Mouse (Mus musculus) layer of hippocampus, adult 18-20 months (tissue): ENCODE measurements around the gene Tnni2. TPM values are rescaled to one million over a fixed set of nuclear protein-coding genes. Genes with fewer than 3 reads are reported as not detected.

Experiments
- DNase-seq, 2 experiments: peaks; one replicate each; pipeline ENCODE4 v3.0.0; 2022; ENCODE audit warnings: low spot score in 2 of 2
- total RNA-seq, 2 experiments: library from RNA; stranded (reverse); gene quantifications; 2 replicates each; pipeline ENCODE4 v1.2.3; 2021

Gene Tnni2
- total RNA-seq, 2 experiments from 2014 or later, result 1.2 TPM; not detected in 1

DNA sequence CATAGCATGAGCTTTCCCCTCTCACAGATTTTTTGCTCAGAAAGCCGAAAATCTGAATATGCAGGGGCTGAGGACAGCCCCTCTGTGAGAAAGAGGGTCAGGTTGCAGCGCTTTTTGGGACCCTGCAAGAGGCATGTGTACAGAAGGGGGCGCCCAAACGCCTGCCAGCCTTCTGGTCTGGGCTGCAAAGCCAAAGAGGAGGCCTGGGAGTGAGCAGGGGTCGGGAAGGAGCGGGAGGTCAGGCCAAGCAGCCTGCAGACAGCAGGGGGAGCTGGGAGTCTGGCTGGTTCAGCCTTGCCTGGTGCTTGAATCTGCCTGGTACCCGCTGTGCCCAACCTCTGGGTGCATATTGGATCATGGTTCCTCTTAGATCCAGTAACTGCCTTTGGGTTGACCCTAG, 13.4 kb upstream of the Tnni2 start:
- DNase-seq, result no peak

DNA sequence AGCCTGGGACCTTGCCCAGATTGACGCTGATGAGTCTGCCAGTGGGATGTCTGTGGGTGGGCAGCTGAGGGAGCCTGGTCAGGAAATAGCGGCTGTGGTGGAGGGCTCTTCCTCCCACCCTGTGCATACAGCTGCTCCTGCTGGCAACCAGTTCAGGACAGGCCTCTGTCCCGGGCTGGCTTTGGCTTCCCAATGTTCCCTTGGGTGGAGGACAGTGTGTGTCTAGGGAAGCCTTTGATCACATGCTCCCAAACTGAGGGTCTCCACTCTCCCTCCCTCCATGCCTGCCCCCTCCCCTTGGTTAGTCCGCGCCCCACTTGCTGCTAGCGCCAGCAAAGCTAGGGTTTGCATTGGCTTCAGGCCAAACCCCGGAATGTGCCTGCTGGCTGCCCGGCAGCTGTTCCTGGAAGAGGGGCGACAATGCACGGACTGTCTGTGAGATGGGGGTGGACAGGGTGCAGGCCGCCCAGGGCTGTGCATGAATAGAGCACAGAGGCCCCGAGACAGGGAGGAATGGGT, 11.4 kb upstream of the Tnni2 start:
- DNase-seq, result peak; percentile 18 to 38

DNA sequence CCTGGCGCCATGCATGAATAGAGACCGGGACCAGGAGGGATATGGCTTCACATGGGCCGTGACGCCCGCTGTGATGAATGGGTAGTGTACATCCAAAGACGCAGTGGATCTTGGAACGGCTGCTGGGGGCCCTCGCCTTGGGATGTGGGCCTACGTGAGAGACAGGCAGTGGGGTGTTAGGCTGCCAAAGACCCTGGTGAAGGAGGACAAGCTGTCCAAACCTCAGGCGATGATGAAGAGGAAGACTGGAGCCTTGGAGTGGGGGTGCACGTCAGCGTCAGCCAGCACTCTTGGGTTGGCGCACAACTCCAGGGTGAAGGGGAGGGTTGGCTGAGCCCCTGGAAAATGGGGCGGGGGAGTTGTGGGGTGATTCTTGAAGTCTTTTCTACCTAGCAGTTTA, 10.5 kb upstream of the Tnni2 start:
- no peak for DNase-seq

DNA sequence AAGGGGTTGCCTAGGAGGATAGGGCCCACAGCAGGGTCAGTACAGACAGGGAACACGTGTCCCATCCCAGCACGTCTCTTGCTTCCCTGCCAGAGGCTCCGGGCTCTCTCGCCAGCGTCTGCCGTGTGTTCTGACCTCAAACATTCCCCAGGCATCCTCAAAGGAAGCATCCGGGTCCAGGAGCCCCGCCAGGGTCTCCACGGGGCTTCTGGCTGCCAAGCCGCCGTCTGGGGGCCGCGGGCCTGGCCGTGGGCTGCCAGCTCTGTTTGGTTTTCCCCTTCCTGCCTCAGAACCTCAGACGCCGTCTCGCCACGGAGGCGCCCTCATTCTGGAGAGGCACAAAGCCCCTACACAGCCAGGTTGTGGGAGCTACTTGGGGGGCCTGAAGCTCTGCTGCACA, 8.0 kb upstream of the Tnni2 start:
- DNase-seq, result no peak

DNA sequence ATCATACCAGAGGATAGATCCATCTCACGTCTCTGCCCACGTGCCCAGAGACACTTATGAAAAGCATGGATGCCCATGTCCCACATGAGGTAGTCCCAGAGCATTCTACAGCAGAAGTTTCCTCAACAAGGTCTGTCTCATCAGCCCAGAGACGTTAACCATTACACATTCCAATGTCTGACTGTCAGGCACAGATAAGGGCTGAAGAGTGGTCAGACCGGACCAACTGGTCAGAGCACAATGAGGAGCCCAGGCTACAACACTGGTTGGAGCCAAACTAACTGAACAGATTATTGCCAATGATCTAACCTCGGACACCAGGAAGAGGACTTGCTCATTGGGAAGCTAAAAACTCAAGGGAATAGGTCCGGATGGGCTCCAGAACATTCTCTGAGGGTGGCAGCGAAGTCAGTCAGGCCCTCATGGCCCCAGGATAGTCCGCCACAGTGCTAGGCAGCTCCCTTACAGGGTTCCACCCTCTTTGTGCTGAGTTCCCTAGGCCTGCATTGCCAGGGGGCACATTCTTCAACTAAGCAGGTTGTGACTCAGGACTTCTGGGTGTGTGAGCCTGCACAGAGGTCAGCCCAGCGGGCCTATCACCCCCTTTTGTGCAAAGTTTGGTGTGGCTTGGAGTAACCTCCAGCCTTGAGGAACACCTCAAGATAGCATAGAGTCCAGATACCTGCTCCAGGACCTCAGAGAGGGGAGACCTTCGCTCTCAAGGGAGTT, 7.3 kb upstream of the Tnni2 start, which contains the start of gene Syt8:
Gene Syt8 (plus strand): TSS at position 714 of the 729 bp plus-strand sequence.
- no peak for DNase-seq

DNA sequence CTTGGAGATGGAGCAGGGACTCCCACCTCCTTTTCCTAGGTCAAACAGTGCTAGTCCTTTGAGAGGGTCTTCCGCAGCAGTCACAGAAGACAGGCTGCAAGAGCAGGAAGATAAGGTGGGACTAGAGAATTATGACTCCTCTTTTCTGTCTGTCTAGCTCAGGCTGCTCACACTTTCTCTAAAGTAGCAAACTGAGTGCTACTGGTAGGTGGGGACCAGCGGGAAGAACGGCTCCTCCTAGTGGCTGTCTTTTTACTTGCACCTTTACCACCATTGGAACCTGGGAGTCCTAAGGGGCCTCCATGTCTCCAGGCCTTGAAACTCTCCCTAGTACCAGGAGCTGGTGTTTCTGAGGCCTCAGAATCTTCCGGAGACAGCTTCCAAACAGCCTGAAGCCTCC, 6.1 kb upstream of the Tnni2 start:
- DNase-seq, result peak; percentile 40 to 85

DNA sequence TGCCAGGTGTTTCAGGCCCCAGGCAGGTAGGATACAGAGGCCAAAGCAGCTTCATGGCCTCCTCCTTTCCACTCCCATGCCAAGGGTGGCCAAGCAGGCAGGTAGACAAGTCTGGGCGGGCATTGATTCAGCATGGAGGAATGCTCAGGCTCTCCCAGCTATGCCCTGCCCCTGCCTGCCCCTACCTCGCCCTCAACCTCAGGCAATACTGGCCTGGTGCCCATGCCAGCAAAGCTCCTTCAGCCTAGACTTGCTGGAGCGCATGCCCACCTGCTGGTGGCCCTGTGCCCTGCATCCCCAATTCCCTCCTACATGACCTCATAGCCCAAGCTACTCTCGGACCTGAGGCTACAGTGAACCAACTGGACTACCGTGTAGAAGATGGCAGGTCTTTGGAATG, 4.3 kb upstream of the Tnni2 start:
- no peak for DNase-seq

DNA sequence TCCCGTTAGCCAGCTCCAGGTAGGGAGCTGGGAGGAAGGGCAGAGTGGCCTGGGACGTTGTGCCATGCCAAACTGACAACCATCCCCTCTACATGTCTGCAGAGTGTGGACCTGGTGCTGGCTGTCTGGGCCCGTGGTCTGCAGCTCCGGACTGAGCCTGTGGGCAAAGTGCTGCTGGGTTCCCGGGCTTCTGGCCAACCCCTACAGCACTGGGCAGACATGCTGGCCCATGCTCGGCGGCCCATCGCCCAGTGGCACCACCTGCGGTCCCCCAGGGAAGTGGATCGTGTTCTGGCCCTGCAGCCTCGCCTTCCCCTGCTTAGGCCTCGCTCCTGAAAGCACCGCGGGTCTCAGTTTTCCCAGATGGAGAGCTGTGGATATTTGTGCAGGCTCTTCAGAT, 1.6 kb upstream of the Tnni2 start:
- DNase-seq, result no peak

DNA sequence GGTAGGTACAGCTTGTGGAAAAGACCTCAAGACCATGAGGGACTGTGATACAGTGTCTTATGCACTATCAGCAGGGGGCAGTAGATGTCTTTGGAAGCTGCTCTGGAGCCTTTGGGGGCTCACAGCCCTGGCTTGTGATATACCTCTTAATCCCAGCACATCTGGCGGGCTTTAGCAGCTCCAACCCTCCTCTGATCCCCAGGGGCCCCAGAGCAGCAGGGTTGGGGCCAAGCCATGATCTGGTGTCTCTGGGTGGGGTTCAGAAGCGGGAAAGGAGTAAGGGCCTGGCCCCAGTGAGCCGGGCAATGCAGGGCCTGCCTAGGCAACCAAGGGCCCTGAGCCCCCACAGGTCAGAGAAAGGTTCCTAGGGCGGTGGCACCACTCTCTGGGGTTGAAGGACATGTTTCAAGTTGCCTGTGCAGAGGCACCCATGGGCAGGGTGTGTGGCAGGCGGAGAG, 922 bp upstream of the Tnni2 start:
- DNase-seq, result peak in 1 of 2 experiments; percentile 53

DNA sequence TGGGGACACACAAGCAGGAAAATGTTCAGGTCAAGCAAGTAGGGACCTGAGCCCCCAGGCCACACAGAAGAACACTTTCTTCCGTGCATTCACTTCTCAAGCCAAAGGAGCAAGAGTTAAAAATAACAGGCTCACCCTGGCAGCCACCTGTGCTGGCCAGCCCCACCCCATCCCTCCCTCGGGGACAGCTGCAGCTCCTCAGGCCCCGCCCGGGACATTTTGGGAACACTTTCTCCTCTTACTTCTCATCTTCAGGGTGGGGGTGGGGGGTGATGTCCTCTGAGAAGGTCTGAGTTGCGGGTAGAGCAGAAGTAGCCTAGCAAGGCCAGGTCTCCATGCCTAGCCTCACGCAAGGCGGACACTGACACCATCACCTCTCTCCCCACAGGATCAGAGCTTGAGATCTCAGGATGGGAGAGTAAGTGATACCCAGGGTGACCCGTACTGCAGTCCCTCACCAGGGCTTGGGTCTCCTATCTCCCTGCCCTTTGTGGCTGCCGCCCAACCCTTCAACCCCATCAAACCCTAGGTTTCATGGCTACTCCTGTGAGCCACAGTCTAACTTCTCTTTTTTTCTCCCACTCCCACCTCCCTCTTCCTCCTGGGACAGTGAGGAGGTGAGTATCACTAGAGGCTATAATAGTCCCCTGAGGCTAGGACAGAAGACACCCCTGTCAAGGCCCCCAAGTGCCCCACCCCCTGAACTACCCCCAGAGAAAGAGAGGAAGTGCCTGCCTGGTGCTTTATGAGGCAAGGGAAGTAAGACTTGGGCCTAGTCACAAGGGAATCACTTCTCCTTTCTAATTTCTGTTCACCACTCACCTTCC, 686 bp downstream of the Tnni2 start:
- no peak for DNase-seq

DNA sequence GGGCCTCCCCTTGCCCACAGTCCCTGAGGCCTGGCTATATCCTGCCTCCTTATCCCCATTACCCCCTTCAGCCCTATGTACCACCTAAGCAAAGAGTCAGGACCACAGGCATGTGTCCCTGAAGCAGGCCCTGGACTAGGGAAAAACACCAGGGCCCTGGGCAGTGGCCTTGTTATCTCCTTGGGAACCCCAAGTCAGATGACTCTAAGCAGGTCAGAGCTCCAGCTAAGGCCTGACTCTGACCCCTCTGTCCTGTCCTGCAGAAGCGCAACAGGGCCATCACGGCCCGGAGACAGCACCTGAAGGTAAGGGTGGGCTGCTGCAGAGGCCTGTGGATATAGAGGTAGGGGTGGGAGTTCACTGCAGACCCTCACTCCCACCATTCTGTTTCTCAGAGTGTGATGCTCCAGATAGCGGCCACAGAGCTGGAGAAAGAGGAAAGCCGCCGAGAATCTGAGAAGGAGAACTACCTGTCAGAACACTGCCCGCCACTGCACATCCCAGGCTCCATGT, 1.4 kb downstream of the Tnni2 start:
- no peak for DNase-seq

DNA sequence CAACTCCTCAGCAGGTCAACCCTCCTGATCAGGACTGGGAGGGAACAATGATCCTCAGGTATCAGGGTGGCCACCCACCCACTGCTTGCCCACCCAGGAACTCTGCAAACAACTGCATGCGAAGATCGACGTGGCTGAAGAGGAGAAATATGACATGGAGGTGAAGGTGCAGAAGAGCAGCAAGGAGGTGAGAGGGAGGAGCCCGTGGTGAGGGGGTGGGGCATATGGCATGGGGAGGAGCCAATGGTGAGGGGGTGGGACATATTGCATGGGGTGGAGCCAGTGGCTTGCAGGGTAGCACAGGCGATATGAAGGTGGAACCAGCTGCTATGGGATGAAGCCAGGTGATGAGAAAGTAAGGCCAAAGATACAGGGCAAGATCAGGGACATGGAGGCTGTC, 1.9 kb downstream of the Tnni2 start:
- no peak for DNase-seq

DNA sequence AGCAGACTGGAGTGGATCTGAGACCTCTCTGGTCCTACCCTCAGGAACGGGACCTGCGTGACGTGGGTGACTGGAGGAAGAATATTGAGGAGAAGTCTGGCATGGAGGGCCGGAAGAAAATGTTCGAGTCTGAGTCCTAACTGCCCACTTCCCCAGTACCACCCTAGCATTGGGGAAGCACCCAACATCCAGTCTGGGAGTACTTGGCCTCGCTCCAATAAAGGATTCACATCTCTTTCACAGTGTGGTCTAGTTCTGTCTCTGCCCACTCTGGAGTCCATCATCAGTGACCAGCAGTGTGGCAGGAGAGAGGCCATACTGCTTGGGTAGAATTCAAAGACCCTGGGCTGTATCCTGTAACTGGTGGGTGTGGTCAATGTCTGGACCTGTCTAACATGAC, 2.6 kb downstream of the Tnni2 start:
- DNase-seq, result no peak

DNA sequence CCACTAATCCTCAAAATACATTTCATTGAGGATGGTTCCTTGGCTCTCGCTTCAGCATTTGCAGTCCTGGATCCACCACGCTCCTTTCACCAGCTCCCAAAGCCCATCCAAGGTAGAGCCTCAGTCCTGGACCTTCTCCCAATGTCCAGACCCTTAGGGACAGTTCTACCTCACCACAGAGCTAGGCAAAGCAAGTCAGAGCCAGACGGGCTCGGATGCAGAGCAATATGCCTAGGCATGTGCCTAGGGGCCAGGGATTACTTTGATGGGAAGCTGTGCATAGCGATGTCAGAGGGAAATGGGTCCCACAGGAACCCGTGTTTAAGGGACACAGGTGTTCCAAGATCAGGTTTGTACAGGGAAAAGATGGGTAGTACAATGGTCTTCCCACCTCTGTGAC, 3.7 kb downstream of the Tnni2 start:
- no peak for DNase-seq

DNA sequence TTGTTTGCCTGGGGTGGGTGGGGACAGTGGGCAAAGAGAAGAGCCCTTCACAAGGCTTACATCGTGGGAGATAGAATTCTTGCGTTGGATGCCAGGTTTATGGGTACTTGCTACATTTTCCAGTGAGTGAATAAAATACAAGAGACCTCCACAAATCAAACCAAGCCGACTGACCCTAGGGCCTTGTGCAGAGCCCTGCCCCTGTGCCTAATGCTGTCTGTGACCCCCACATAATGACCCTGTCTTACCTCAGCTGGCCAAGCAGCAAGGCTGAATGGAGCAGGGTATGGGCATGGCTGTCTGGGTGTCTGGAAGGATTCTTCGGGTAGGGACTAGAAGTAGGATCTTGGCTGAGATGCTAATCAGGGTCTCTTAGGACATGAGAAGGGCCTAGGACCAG, 4.7 kb downstream of the Tnni2 start:
- no peak for DNase-seq

DNA sequence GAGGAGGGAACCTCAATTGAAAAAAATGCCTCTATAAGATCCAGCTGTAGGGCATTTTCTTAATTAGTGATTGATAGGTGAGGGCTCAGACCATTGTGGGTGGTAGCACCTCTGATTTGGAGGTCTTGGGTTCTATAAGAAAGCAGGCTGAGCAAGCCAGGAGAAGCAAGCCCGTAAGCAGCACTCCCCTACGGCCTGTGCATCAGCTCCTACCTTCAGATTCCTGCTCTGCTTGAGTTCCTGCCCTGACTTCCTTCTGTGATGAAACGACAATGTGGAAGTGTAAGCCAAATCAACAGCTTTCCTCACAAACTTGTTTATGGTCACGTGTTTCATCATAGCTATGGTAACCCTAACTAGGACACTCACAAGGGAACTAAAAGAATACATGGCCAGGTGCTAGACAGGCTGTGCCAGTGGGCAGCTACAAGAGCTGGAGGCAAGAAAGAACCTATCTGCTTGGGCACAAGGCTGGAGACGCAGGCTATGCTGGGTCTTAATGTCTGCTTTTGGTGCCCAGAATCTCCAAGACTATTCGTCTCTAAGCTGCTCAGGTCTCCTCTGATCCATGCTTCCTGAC, 7.5 kb downstream of the Tnni2 start:
- no peak for DNase-seq

DNA sequence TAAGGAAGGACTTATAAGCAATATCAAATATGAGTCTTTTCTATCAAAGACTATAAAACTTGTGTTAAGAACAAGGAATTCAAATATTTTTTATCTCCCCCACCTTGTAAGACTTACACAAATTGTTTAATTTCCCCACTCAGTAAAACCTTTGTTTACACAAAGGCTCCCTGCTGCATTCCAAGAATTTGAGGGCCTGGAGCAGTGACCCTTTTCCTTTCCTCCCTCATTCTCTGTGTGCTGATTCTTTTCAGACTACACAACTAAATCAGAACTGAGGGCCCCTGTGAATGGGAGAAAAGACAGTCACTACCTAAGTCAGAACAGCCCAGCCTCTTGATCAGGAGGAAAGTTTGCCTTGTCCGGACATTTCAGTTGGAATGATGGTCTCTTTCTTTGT, 13.1 kb downstream of the Tnni2 start:
- no peak for DNase-seq

DNA sequence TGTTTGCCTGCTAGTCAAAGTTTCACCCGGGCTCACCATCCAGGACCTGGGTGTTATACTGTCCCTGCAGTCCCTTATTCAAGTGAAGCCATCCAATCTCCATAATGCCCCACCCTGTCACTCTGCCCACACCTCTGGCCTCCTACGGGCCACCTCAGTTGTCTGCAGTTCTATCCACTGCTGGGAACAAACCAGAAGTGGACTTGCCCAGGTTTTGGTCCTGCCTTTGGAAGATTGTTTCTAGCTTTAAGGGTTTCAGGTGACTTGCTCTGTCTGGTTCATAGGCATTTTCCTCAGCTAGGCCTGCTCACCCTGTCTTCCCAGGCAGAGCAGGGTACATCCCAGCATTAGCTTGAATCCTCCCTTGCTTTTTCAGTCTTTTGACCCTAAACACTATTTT, 13.6 kb downstream of the Tnni2 start:
- no peak for DNase-seq

DNA sequence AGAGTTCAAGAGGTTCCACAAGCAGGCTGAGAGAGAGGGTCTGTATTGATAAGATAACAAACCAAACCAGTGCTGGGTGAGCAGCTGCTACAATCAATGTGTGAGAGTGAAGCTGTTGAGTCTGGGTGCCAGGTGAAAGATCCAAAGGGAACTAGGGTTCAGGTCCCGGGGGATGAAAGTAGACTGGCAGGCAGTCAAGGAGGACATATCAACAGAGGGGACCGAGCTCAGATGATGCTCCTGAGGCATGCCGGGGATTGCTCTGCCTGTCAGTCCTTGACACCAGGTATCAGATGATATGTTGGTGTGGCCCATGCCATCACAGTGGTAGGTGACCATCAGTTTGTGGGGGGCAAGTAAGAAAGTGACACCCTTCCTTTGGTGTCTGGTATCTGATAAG, 15.2 kb downstream of the Tnni2 start:
- no peak for DNase-seq

DNA sequence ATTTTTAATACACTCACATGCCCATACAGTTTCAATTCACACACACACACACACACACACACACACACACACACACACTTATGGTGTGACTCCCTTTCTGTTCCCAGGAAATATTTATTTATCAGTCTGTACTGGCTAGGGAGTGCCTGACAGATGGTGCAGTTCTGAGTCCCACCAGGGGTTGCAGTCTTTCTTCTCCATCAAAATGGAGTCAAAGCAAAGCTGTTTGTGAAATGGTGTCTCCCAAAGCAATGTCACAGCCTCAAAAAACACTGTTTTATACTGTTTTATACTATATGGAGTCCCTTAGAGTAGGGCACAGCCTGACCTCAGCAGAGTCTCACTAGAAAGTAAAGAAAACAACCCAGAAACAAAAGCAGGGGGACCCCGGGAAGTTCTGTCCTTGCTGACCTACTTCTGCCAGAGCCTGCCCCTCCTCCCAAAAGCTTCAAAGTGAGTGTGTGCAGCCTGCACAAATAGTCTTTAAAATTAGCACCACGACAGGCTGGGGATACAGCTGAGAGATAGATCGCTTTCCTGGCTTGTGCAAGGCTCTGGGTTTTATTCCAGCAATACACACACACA, 15.7 kb downstream of the Tnni2 start:
- peak; percentile 20 to 51 for DNase-seq

DNA sequence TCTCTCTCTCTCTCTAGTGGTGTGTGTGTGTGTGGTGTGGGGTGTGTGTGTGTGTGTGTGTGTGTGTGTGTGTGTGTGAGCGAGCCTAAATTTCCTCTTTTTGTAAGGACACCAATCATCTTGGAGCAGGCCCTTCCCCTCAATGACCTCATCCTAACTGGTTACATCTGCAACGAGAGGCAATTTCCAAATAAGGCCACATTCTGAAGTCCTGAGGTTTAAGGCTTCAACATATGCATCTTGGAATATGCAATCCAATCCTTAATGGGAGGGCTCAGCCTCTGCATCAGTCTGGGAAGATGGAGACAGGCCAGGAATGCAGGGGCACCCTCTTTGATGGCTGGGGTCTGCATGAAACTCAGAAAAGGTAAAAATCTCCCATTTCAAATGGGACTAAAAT, 16.4 kb downstream of the Tnni2 start:
- no peak for DNase-seq
